In the genomic region with DNA sequence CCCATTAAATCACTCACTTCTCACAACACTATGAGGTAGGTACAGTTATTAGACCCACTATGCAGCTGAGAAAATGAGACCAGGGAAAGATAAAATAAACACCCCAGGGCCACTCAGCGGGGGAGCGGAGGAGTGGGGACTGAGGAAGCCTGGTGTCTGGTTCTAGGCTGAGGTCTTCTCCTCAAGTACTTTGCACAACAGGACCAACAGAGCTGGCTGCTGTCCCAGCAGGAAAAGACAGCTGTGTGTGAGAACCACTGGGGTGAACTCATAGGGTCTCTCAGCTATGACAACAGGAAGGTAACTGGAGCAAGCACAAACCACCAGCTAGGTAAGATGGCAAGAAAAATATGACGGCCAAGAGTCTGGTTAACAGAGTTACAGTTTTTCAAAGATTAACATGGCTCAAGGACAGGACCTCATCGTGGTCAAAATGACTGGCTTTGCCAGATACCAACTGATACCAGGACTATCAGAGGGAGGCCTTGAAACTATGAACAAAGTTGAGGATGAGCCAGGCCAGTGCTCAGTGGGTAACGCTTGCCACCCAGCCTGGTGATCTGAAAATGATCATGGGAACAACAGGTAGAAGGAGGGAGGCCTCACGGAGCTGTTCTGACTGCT, we compare ENCODE assay signal across 14 mouse cellular contexts. TPM values are rescaled to one million over a fixed set of nuclear protein-coding genes. Genes with fewer than 3 reads are reported as not detected.
DNase-seq lines count a peak whose midpoint lies in the region; ATAC-seq and TF ChIP-seq lines count a peak whose summit lies in the region.
"Had no signal": no experiment of that assay in that cellular context is flagged by ENCODE, and none has a peak within 500 bp of the region (broad histone marks: within the 10 kb centered on the region; RNA-seq: fewer than 3 reads in every experiment).

No protein-coding gene starts in this region.

- H3K27ac ChIP-seq in heart, embryonic 16.5 days (ENCODE audit: low read length), result 0 out of 2 replicates have a peak overlapping the region, but pooled peaks have one; percentile 5
- no peak overlapping the region for H3K27ac ChIP-seq in heart, embryonic 10.5 days
- H3K27ac ChIP-seq in lung, postnatal 0 days (ENCODE audit: low read length), result peak overlapping the region; percentile 57; the same call in 1 of the 2 replicates
- H3K27ac ChIP-seq in brown adipose tissue, adult 24 weeks (replicated peaks; ENCODE audit: low read depth, low read length), result peak overlapping the region; percentile 34
- H3K27ac ChIP-seq in liver, postnatal 0 days (ENCODE audit: low read depth), result no peak overlapping the region
- H3K27ac ChIP-seq: heart, embryonic 15.5 days; midbrain, embryonic 15.5 days had no signal

- H3K4me2 ChIP-seq in heart, embryonic 16.5 days (ENCODE audit: low read depth, low read length), result no peak overlapping the region
- no peak overlapping the region for H3K4me2 ChIP-seq in lung, postnatal 0 days (replicated peaks; ENCODE audit: low read depth, low read length)
- H3K4me2 ChIP-seq in liver, postnatal 0 days (ENCODE audit: low read depth, low read length), result no peak overlapping the region
- H3K4me2 ChIP-seq: heart, embryonic 15.5 days; midbrain, embryonic 15.5 days had no signal

- no peak overlapping the region for H3K4me3 ChIP-seq in heart, embryonic 16.5 days (ENCODE audit: low read length)
- H3K4me3 ChIP-seq in heart, embryonic 10.5 days, result no peak overlapping the region
- H3K4me3 ChIP-seq in lung, postnatal 0 days (ENCODE audit: low read depth, low read length), result no peak overlapping the region
- H3K4me3 ChIP-seq in brown adipose tissue, adult 24 weeks (ENCODE audit: insufficient read depth, low read depth, low read length), result no peak overlapping the region
- H3K4me3 ChIP-seq in liver, postnatal 0 days (ENCODE audit: low read depth, low read length), result no peak overlapping the region
- H3K4me3 ChIP-seq: heart, embryonic 15.5 days; midbrain, embryonic 15.5 days had no signal

- WGBS in heart, embryonic 16.5 days, result 79% methylated on average over 6 of the region's 6 CpGs
- WGBS in heart, embryonic 10.5 days, result 78% methylated on average over 6 of the region's 6 CpGs
- WGBS in lung, postnatal 0 days, result 76% methylated on average over 6 of the region's 6 CpGs
- WGBS in liver, postnatal 0 days (ENCODE audit: insufficient replicate concordance), result 67% methylated on average over 6 of the region's 6 CpGs

- ATAC-seq in heart, embryonic 16.5 days (replicated peaks; ENCODE audit: extremely low read depth, insufficient read depth, low FRiP score), result no peak
- no peak for ATAC-seq in lung, postnatal 0 days
- no peak for ATAC-seq in liver, postnatal 0 days
- ATAC-seq: midbrain, embryonic 15.5 days had no signal

- DNase-seq in heart, embryonic 10.5 days (ENCODE audit: low spot score), result no peak
- DNase-seq in lung, postnatal 0 days (ENCODE audit: low spot score), result no peak
- no peak for DNase-seq in lung, postnatal 10 days
- DNase-seq in liver, postnatal 0 days, result no peak
- DNase-seq in adipocyte (ENCODE audit: low spot score), result no peak
- DNase-seq: gastrocnemius, postnatal 36 days; layer of hippocampus, adult 9-11 months; left cerebral cortex, postnatal 4 days; lung, postnatal 14 days; right cerebral cortex, adult 18-20 months had no signal

- H3K9ac ChIP-seq in heart, embryonic 16.5 days (ENCODE audit: low read length), result no peak overlapping the region
- H3K9ac ChIP-seq in lung, postnatal 0 days (replicated peaks; ENCODE audit: low read depth), result no peak overlapping the region
- H3K9ac ChIP-seq in liver, postnatal 0 days (replicated peaks), result 0 out of 2 replicates have a peak overlapping the region, but pooled peaks have one; percentile 11
- H3K9ac ChIP-seq: heart, embryonic 15.5 days; midbrain, embryonic 15.5 days had no signal

- TF ChIP-seq EP300 in lung, postnatal 0 days (IDR thresholded peaks at IDR 0.05), result no peak
- TF ChIP-seq EP300 in liver, postnatal 0 days (IDR thresholded peaks at IDR 0.05; ENCODE audit: low read depth), result no peak

- TF ChIP-seq CTCF in lung, postnatal 0 days (IDR thresholded peaks at IDR 0.05), result no peak
- TF ChIP-seq CTCF in liver, postnatal 0 days (IDR thresholded peaks at IDR 0.05; ENCODE audit: low read depth), result no peak

- H3K9me3 ChIP-seq in heart, embryonic 16.5 days (replicated peaks; ENCODE audit: control insufficient read depth, low read length), result no peaks in the 10 kb centered on the region
- H3K9me3 ChIP-seq in heart, embryonic 10.5 days, result no peaks in the 10 kb centered on the region
- H3K9me3 ChIP-seq in lung, postnatal 0 days (ENCODE audit: low read length), result no peaks in the 10 kb centered on the region
- H3K9me3 ChIP-seq in liver, postnatal 0 days (ENCODE audit: low read length), result no peaks in the 10 kb centered on the region
- H3K9me3 ChIP-seq: heart, embryonic 15.5 days; midbrain, embryonic 15.5 days had no signal

- no peaks in the 10 kb centered on the region for H3K27me3 ChIP-seq in heart, embryonic 16.5 days (ENCODE audit: control insufficient read depth, insufficient read depth, low read length)
- no peaks in the 10 kb centered on the region for H3K27me3 ChIP-seq in heart, embryonic 10.5 days (ENCODE audit: insufficient read depth, poor library complexity, severe bottlenecking)
- H3K27me3 ChIP-seq in lung, postnatal 0 days (replicated peaks; ENCODE audit: insufficient read depth, low read length), result no peaks in the 10 kb centered on the region
- H3K27me3 ChIP-seq in liver, postnatal 0 days (ENCODE audit: insufficient read depth, low read length), result no peaks in the 10 kb centered on the region
- H3K27me3 ChIP-seq: heart, embryonic 15.5 days; midbrain, embryonic 15.5 days had no signal

- peaks cover 6% of the 10 kb centered on the region; the same call in 1 of the 2 replicates for H3K36me3 ChIP-seq in heart, embryonic 16.5 days (ENCODE audit: control insufficient read depth, insufficient read depth)
- H3K36me3 ChIP-seq in heart, embryonic 10.5 days, result peaks cover 29% of the 10 kb centered on the region
- peaks cover 7% of the 10 kb centered on the region; the same call in 1 of the 2 replicates for H3K36me3 ChIP-seq in lung, postnatal 0 days (ENCODE audit: insufficient read depth, low read length)
- H3K36me3 ChIP-seq in liver, postnatal 0 days (replicated peaks; ENCODE audit: insufficient read depth, low read length), result peaks cover 23% of the 10 kb centered on the region

- H3K4me1 ChIP-seq in heart, embryonic 16.5 days (ENCODE audit: control insufficient read depth, insufficient read depth, low read length), result peaks cover 18% of the 10 kb centered on the region
- H3K4me1 ChIP-seq in heart, embryonic 10.5 days, result peaks cover 21% of the 10 kb centered on the region
- no peaks in the 10 kb centered on the region for H3K4me1 ChIP-seq in lung, postnatal 0 days (ENCODE audit: insufficient read depth, low read depth, low read length)
- H3K4me1 ChIP-seq in brown adipose tissue, adult 24 weeks (ENCODE audit: control insufficient read depth, insufficient read depth, insufficient read length, low read length), result peaks cover 9% of the 10 kb centered on the region
- H3K4me1 ChIP-seq in liver, postnatal 0 days (ENCODE audit: insufficient read depth), result peaks cover 11% of the 10 kb centered on the region

RNA-seq across cellular contexts. Expression of a gene that starts 3.5 kb away (rescaled TPM):
- 37.1 and 38.2 TPM in 2 replicates for polyA plus RNA-seq in heart, embryonic 16.5 days (2015; fragmentation: Nextera tagmentation; extraction: Ambion mirVana)
- polyA plus RNA-seq in heart, embryonic 10.5 days (2016; fragmentation: Nextera tagmentation; extraction: Ambion mirVana), result 34.3 and 37.9 TPM in 2 replicates
- 43.2 and 46.4 TPM in 2 replicates for polyA plus RNA-seq in lung, postnatal 0 days (2015; fragmentation: Nextera tagmentation; extraction: Ambion mirVana)
- polyA plus RNA-seq in brown adipose tissue, adult 24 weeks (2012; ENCODE audit: insufficient read depth, insufficient read length, missing spikeins), result 11.1 and 11.6 TPM in 2 replicates
- polyA plus RNA-seq in liver, postnatal 0 days (2015; fragmentation: Nextera tagmentation; extraction: Ambion mirVana), result 13.0 and 16.0 TPM in 2 replicates

RNA-seq across cellular contexts. Expression of a gene that starts 12.7 kb away (rescaled TPM):
- polyA plus RNA-seq in heart, embryonic 16.5 days (2015; fragmentation: Nextera tagmentation; extraction: Ambion mirVana), result 77.9 and 88.1 TPM in 2 replicates
- 154 and 210 TPM in 2 replicates for polyA plus RNA-seq in heart, embryonic 10.5 days (2016; fragmentation: Nextera tagmentation; extraction: Ambion mirVana)
- polyA plus RNA-seq in lung, postnatal 0 days (2015; fragmentation: Nextera tagmentation; extraction: Ambion mirVana), result 60.1 and 67.2 TPM in 2 replicates
- polyA plus RNA-seq in brown adipose tissue, adult 24 weeks (2012; ENCODE audit: insufficient read depth, insufficient read length, missing spikeins), result 43.4 and 50.7 TPM in 2 replicates
- 70.1 and 76.2 TPM in 2 replicates for polyA plus RNA-seq in liver, postnatal 0 days (2015; fragmentation: Nextera tagmentation; extraction: Ambion mirVana)

RNA-seq across cellular contexts. Expression of a gene that starts 18.4 kb away (rescaled TPM):
- polyA plus RNA-seq in heart, embryonic 16.5 days (2015; fragmentation: Nextera tagmentation; extraction: Ambion mirVana), result 21.6 and 25.8 TPM in 2 replicates
- polyA plus RNA-seq in heart, embryonic 10.5 days (2016; fragmentation: Nextera tagmentation; extraction: Ambion mirVana), result 6.9 and 12.0 TPM in 2 replicates
- 43.9 and 44.7 TPM in 2 replicates for polyA plus RNA-seq in lung, postnatal 0 days (2015; fragmentation: Nextera tagmentation; extraction: Ambion mirVana)
- 2.0 and 4.8 TPM in 2 replicates for polyA plus RNA-seq in brown adipose tissue, adult 24 weeks (2012; ENCODE audit: insufficient read depth, insufficient read length, missing spikeins)
- 2.4 and 2.8 TPM in 2 replicates for polyA plus RNA-seq in liver, postnatal 0 days (2015; fragmentation: Nextera tagmentation; extraction: Ambion mirVana)

RNA-seq across cellular contexts. Expression of a gene that starts 18.5 kb away (rescaled TPM):
- polyA plus RNA-seq in heart, embryonic 16.5 days (2015; fragmentation: Nextera tagmentation; extraction: Ambion mirVana), result 1.3 and 1.9 TPM in 2 replicates
- 0.78 and 1.6 TPM in 2 replicates for polyA plus RNA-seq in heart, embryonic 10.5 days (2016; fragmentation: Nextera tagmentation; extraction: Ambion mirVana)
- polyA plus RNA-seq in lung, postnatal 0 days (2015; fragmentation: Nextera tagmentation; extraction: Ambion mirVana), result 2.5 and 3.1 TPM in 2 replicates
- 0.46 and 0.52 TPM in 2 replicates for polyA plus RNA-seq in brown adipose tissue, adult 24 weeks (2012; ENCODE audit: insufficient read depth, insufficient read length, missing spikeins)
- 0.15 and 0.34 TPM in 2 replicates for polyA plus RNA-seq in liver, postnatal 0 days (2015; fragmentation: Nextera tagmentation; extraction: Ambion mirVana)

RNA-seq across cellular contexts. Expression of a gene that starts 25.6 kb away (rescaled TPM):
- polyA plus RNA-seq in heart, embryonic 16.5 days (2015; fragmentation: Nextera tagmentation; extraction: Ambion mirVana), result 251 and 280 TPM in 2 replicates
- polyA plus RNA-seq in heart, embryonic 10.5 days (2016; fragmentation: Nextera tagmentation; extraction: Ambion mirVana), result 341 and 617 TPM in 2 replicates
- polyA plus RNA-seq in lung, postnatal 0 days (2015; fragmentation: Nextera tagmentation; extraction: Ambion mirVana), result 152 and 167 TPM in 2 replicates
- 117 and 131 TPM in 2 replicates for polyA plus RNA-seq in brown adipose tissue, adult 24 weeks (2012; ENCODE audit: insufficient read depth, insufficient read length, missing spikeins)
- 114 and 130 TPM in 2 replicates for polyA plus RNA-seq in liver, postnatal 0 days (2015; fragmentation: Nextera tagmentation; extraction: Ambion mirVana)

Comparison
In these comparisons a context has a peak if more than half of its experiments do, and no peak if none do; other contexts are left out.
1. H3K27ac ChIP-seq: peak in heart, embryonic 16.5 days (single experiment), lung, postnatal 0 days (single experiment) and brown adipose tissue, adult 24 weeks (single experiment); none in heart, embryonic 10.5 days (single experiment) and liver, postnatal 0 days (single experiment).